Mouse (Mus musculus) adrenal gland, adult 2 months (tissue): Measurements from ENCODE around the gene Tmod3. TPM values are rescaled to one million over a fixed set of nuclear protein-coding genes. Genes with fewer than 3 reads are reported as not detected.
A peak's percentile ranks its signal among the peaks of the same experiment; 100 is the strongest.
"Not testable (repeated sequence)": the region's sequence is repeated elsewhere in the genome, so short reads cannot be mapped to it uniquely, and the experiment has no call there.

Experiments used
- DNase-seq: peaks from one replicate; pipeline ENCODE4 v3.0.0; 2021
- polyA plus RNA-seq: library from polyadenylated mRNA; depleted of rRNA; stranded (reverse); fragments of >200 nt; gene quantifications from 2 replicates; pipeline ENCODE4 v1.2.3, GENCODE M21; 2012
- total RNA-seq, 2 experiments: library from RNA; stranded (reverse); gene quantifications; 2 replicates each; pipeline ENCODE4 v1.2.3; 2021

Tmod3 gene
- total and polyA plus RNA-seq, 3 experiments = 4.8 to 63.1 (median 58.6) TPM

GRCm38 (mm10) chr9:75558360-75558759, 1.1 kb downstream of the Tmod3 start:
- DNase-seq = no peak

DNA sequence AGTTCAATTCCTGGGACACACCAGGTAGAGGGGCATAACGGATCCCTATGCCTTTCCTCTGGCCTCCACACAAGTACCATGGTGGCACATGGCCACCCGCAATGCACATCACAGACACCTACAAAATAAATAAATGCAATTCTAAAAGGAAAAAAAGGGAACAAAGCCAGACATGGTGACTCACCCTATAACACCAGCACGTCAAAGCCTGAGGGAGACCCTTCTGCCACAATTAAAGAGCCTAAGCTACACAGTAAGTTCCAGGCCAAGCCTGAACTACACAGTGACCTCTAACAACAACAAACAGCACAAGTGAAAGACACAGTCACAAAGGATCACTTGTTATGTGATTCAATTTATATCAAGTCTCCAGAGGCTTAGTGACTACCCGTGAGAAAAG, 5.7 kb downstream of the Tmod3 start:
- DNase-seq = no peak

DNA sequence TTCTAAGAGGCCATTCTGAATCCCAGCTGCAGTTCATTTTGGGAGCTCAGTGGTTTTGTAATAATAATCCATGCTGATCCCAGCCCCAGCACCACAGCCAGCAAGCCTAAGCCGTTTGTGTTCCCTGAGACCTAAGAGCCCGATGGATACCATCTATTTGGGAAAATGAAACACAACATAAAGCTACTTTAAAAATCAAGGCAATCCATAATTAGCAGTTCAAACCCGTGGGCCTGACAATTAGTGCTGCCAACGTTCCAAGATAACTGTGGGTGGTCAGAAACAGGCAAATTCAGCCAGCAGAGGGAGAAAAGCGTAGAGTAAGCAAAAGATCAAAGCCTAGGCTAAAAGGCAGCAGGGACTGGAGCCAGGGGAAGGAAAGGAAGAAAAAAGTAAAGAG, 8.1 kb downstream of the Tmod3 start:
- no peak for DNase-seq

GRCm38 (mm10) chr9:75549010-75549409, 10.4 kb downstream of the Tmod3 start:
- peak; percentile 26 for DNase-seq

DNA sequence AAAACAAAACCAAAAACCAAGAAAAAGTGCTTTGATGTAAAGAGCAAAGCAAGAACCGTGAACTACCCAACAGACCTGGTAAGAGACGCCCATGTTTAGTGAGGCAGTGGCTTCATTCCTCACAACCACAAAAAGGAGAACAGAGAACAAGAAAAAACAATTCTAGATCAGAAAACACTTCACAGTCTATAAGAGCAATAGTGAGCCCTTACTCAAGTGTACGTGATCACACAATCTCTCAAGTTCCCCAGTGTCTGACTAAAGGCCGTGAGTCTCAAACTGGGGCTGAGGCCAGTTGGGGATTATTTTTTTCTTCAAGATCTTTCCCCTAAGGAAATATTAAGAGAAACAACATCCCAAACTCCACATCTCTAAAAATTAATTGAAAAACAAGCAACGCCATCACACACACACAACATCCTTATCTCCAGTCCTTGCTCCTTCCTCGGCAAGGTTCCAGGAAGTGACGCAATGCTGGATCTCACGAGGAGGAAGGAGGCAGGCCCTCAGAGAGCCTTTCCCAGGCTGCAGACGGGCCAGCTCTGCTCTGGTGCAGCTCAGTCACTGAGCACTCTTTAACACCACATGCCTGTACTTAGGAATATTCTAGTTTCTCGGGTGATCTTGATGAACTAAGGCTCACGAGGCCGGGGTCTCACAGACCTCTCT, 12.4 kb downstream of the Tmod3 start:
- peak; percentile 86 for DNase-seq

DNA sequence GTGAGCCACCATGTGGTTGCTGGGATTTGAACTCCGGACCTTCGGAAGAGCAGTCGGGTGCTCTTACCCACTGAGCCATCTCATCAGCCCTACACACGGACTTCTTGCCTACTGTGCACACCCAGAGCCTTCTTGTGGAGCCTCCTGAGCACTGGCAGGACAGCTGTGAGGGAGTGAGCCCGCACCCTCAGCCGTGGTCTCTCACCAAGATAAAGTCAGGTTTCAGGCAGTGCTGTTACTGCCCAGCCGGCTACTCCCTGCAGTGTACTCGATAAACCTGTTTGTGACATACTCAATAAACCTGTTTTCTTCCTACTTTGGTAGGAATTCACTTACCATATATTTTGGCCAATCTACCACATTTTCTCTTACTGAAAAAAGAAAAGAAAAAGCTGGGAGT, 13.9 kb downstream of the Tmod3 start:
- no peak for DNase-seq

DNA sequence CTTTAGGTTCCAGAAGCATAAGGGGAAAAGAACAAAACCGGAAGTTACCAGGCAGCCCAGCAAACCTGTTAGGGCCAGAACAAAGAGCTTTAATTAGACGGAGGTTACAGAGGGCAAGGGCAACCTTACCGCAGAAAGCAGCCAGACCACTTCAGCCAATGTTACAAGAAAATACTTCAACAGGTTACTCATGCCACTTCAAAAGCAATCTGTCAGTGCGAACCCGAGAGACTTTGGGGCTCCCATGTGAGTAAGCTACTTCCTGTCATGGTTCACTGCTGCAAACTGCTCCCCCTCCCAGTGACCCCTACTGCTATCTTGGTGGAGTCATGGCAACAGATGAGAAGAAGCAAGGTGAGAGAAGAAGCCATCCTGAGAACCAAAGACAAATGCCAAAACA, 18.0 kb downstream of the Tmod3 start:
- peak; percentile 31 for DNase-seq

DNA sequence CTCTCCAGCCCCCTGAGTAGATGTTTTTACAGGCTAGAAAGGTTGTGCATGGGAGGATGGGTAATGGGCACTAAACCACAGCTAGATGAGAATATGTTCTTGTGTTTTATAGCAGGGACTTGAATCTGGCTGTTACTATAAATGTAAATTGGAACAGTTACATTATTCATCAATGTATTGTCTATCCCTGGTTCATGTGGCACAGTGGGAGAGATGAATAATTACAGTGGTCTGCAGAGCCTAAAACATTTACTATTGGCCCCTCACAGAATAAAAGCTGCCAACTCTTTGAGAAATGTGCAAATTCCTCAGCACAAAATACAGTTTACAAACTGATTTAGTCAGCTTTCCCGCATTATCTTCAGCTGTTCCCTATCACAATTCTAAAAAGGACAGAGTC, 23.0 kb downstream of the Tmod3 start:
- no peak for DNase-seq

DNA sequence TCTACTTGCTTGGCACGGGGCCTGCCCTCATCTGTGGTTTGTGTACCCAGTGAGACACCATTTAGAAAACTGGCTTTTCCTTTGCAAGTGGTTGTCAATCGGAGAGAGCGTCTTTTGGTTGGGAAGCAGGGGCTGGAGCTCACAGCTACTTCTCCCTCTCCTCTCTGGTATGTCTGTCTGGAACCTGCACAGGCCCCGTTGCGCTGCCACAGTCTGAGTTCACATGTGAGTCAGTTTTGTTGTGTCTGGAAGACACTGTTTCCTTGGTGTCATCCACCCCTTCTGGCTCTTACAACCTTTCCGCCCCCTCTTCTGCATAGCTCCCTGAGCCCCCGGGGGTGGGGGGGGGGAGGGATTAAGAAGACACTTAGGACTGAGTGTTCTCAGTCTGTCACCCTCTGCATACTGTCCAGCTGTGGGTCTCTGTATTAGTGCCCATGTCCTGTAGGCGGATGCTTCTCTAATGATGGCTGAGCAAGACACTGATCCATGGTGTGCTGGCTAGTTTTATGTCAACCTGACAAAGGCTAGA, 25.0 kb downstream of the Tmod3 start:
- DNase-seq = no peak

DNA sequence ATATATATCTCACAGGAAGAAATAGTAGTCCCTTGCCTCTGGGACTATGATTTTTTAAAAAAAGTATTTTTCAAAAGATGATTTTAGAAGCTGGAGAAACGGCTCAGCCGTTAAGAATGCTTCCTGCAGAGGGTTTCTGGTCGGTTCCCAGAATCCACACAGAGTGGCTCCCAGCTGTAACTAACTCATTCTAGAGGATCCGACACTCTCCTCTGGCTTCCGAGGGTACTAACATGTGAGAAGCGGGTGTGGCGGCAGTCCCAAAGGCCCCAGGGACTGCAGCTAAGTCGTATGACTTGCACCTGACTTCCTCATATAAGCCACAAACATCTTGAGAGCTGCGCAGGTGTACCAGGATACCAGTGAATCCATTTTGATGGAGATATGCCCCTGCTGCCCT, 26.5 kb downstream of the Tmod3 start:
- DNase-seq = not testable (repeated sequence)

- DNase-seq = no peak
These were observed 27.0 kb downstream of the Tmod3 start for GRCm38 (mm10) chr9:75532461-75532860.

GRCm38 (mm10) chr9:75529358-75529757, 30.1 kb downstream of the Tmod3 start:
- peak; percentile 46 for DNase-seq

- no peak for DNase-seq
These were observed 31.4 kb downstream of the Tmod3 start for GRCm38 (mm10) chr9:75528096-75528495.

DNA sequence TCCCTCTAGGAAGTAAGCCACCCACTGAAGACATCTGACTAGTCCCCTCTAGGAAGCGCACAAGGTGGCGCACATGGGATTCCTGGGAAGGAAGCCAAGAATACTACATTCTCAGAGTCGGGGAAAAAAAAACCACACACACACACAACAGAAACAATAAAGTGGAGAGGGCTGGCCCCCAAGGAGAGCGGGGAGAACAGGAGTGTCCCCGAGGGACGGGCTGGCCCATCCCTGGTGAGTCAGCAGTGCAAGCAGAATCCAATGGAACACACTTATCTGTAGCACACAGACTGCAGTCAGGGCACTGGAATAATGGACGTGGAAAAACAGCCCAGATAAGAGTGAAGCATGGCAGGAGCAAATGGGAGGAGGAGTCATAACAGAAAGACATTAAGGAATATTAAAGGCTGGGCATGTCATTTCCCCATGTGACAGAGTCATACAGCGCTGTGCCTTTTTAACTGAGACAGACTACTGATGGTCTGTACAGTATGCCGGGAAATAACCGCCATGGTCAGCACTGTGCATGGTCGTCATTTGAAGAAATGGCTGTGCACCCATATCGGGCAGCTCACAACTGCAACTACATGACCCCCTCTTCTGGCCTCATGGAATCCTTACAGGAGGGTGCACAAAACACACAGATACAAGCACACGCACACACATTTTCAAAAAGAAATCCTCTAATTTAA, 31.9 kb downstream of the Tmod3 start:
- DNase-seq = peak; percentile 33

DNA sequence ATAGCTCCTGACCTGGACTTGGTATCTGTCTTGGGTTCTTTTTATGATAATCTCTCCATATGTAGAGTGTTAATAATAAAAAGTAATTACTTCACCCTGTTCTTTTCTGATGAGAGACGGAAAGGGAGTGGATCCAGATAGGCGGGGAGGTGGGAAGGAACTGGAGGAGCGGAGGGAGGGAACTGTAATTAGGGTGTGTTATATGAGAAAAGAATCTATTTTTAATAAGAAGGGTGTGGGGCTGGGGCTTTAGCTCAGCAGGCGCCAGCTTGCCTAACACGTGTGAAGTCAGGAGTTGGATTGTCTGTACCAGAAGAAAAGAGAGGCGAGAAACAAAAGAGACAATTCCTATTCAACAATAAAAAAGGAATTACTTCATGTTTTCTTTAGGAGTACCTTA, 35.8 kb downstream of the Tmod3 start:
- no peak for DNase-seq

GRCm38 (mm10) chr9:75522217-75522616, 37.2 kb downstream of the Tmod3 start:
- no peak for DNase-seq

DNA sequence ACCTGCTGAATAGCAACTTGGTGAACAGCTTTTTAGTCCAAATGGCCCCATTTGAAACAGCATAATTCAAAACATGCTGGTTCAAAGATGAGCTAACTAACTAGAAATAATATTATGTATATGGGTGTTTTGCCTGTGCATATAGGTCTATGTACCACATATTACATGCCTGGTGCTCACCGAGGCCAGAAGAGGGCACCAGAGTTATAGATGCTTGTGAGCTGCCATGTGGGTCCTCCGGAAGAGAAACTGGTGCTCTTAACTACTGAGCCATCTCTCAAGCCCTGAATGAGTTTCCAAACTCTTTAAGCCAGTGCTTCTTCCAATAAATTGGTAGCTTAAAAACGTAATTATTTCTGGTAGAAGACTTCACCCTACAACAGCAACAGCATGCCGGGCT, 37.7 kb downstream of the Tmod3 start:
- peak; percentile 56 for DNase-seq

DNA sequence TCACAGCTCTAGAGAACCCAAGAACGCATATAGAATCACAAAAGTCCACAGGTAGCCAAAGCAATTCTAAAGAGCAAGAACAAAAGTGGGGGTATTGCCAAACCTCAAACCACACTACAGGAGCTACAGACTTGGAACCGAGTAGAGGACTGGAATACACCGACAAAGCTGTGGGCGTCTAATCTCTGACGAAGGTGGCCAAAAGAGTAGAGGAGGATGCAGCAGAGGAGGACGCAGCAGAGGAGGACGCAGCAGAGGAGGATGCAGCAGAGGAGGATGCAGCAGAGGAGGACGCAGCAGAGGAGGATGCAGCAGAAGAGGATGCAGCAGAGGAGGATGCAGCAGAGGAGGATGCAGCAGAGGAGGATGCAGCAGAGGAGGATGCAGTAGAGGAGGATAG, 38.5 kb downstream of the Tmod3 start:
- no peak for DNase-seq

- DNase-seq = no peak
These were observed 41.7 kb downstream of the Tmod3 start for GRCm38 (mm10) chr9:75517751-75518150.

- peak; percentile 38 for DNase-seq
These were observed 43.9 kb downstream of the Tmod3 start for GRCm38 (mm10) chr9:75515464-75516113.

DNA sequence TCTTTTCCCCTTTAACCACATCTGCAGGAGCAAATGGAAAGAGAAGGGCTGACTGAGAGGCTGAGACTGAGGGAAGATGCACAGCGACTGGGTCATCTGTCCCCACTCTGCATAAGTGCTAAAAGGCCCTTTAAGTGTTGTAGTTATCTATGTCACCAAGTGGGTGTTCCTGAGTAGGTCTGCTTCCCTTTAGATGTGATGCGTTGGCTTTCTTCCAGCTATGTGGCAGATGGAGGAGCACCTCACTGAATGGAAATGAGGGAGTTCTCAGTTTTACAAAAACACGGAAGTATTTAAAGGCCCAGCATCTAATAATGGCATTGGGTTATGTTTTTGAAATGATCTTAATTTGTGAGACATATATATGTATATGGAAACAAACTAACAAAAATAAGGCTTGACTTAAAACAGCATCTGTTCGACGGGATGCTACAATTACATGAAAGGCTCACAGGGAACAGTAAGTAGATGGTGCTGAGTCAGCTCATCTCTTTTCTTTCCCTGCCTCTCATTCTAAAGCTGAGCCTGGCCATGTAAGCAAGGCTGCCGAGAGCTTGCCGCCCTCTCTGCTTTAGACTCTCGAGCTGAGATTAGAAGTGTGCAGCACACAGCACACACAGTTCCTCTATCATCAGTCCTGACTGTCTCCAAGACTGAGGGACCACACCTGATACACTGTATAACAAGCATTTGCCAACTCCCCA, 48.1 kb downstream of the Tmod3 start:
- DNase-seq = no peak

DNA sequence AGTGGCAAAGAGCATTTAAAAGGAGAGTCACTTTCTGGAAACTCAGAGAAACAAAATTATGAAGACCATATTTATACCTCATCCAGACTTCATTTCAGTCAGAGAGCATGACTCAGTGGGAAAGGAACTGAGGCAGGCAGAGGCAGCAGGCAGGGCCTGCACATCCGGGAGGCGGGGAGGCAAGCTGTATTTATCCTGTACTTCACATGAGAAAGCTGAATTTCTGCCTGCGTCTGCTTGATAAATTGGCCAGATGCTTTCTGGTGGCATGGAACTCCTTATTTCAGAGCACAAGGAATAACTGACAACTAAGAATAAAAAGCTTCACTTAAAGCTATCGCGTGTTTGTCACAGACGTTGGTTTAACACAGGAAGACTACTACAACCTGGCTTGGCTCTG, 55.1 kb downstream of the Tmod3 start:
- DNase-seq = no peak

DNA sequence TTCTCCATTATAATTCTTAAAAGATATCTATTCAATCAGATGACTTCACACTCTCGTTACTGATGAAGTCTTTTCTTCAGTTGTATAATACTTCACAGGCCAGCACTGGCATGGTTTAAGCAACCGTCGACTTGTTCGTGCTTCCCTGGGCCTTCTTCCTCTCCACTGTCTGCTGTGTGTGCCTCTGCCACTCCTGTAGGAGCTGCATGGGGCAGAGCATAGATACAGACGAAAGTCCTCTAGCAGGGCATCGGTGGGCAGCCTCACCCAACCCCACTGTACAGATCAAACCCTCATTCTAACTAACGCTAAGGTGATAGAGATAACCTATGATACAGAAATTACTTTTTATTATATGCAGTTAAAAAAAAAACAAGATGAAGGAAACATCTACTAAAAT, 60.9 kb downstream of the Tmod3 start:
- no peak for DNase-seq
